ENCODE assay signal across 11 mouse cellular contexts in the genomic region with DNA sequence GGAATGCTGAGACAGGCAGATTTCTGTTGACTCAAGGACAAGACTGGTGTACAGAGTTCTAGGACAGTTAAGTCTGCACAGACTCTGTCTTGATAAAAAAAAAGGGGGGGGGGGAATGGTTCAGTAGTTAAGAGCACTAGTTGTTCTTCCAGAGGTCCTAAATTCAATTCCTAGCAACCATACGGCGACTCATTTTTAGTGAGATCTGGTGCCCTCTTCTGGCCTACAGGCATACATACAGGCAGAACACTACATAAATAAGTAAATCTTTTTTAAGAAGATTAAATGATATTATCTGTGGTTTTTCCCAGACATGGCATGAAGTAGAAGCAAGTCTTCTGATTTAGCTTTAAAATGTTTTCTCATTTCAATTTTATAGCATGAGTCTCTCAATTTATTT. TPM values are rescaled to one million over a fixed set of nuclear protein-coding genes. Genes with fewer than 3 reads are reported as not detected.
DNase-seq lines count a peak whose midpoint lies in the region; ATAC-seq and TF ChIP-seq lines count a peak whose summit lies in the region.
"Had no signal": no experiment of that assay in that cellular context is flagged by ENCODE, and none has a peak within 500 bp of the region (broad histone marks: within the 10 kb centered on the region; RNA-seq: fewer than 3 reads in every experiment).

No protein-coding gene starts in this region.

- H3K36me3 ChIP-seq in lung, postnatal 0 days (ENCODE audit: insufficient read depth, low read length), result no peaks in the 10 kb centered on the region
- H3K36me3 ChIP-seq: hindbrain, embryonic 15.5 days; limb, embryonic 13.5 days; stomach, embryonic 15.5 days had no signal

- no peak overlapping the region for H3K4me3 ChIP-seq in gastrocnemius, adult 2 months
- H3K4me3 ChIP-seq in lung, postnatal 0 days (ENCODE audit: low read depth, low read length), result no peak overlapping the region
- H3K4me3 ChIP-seq: hindbrain, embryonic 15.5 days; limb, embryonic 13.5 days; stomach, embryonic 15.5 days had no signal

- TF ChIP-seq CTCF in gastrocnemius, adult 2 months (IDR thresholded peaks at IDR 0.05), result peak; percentile 65
- TF ChIP-seq CTCF in lung, postnatal 0 days (IDR thresholded peaks at IDR 0.05), result peak; percentile 59

- peak; percentile 30; the same call in 1 of the 2 replicates for ATAC-seq in lung, postnatal 0 days
- peak; percentile 72 for ATAC-seq in activated CD4-positive, CD25-positive, alpha-beta regulatory T cell, adult 4 months

- no peaks in the 10 kb centered on the region for H3K9me3 ChIP-seq in lung, postnatal 0 days (ENCODE audit: low read length)
- H3K9me3 ChIP-seq: hindbrain, embryonic 15.5 days; limb, embryonic 13.5 days; stomach, embryonic 15.5 days had no signal

- H3K9ac ChIP-seq in lung, postnatal 0 days (replicated peaks; ENCODE audit: low read depth), result no peak overlapping the region
- H3K9ac ChIP-seq: hindbrain, embryonic 15.5 days; limb, embryonic 13.5 days; stomach, embryonic 15.5 days had no signal

- no peaks in the 10 kb centered on the region; the same call in 1 of the 2 replicates for H3K27me3 ChIP-seq in lung, postnatal 0 days (replicated peaks; ENCODE audit: insufficient read depth, low read length)
- H3K27me3 ChIP-seq: stomach, embryonic 15.5 days had no signal

- no peak for DNase-seq in gastrocnemius, adult 2 months
- no peak for DNase-seq in gastrocnemius, postnatal 4 days (ENCODE audit: low spot score in 2 of 2)
- DNase-seq in lung, postnatal 0 days (ENCODE audit: low spot score), result peak; percentile 25
- no peak for DNase-seq in lung, postnatal 4 days
- DNase-seq in mesoderm, embryonic 11.5 days (ENCODE audit: low read depth, low spot score), result peak; percentile 34
- DNase-seq in left cerebral cortex, postnatal 25 days (ENCODE audit: low spot score in 2 of 2), result no peak
- DNase-seq in adrenal gland, adult (ENCODE audit: inconsistent age in 2 of 2, low spot score in 1 of 2), result no peak

- WGBS in lung, postnatal 0 days, result 33% methylated on average over 2 of the region's 2 CpGs

- H3K27ac ChIP-seq in gastrocnemius, adult 2 months, result no peak overlapping the region
- H3K27ac ChIP-seq in lung, postnatal 0 days (ENCODE audit: low read length), result no peak overlapping the region
- H3K27ac ChIP-seq: hindbrain, embryonic 15.5 days; limb, embryonic 13.5 days; stomach, embryonic 15.5 days had no signal

- intact Hi-C loops in gastrocnemius, adult 2 months (cut with DNase I), result no loop called here
- intact Hi-C loops in left cerebral cortex, postnatal 25 days (cut with DNase I), result loop anchor here (5.0 kb wide), 1 partner anchor 99 kb away; no protein-coding TSS in a partner anchor

- H3K4me2 ChIP-seq in lung, postnatal 0 days (replicated peaks; ENCODE audit: low read depth, low read length), result no peak overlapping the region
- H3K4me2 ChIP-seq: hindbrain, embryonic 15.5 days; limb, embryonic 13.5 days; stomach, embryonic 15.5 days had no signal

- no peaks in the 10 kb centered on the region for H3K4me1 ChIP-seq in lung, postnatal 0 days (ENCODE audit: insufficient read depth, low read depth, low read length)
- H3K4me1 ChIP-seq: hindbrain, embryonic 15.5 days; limb, embryonic 13.5 days; stomach, embryonic 15.5 days had no signal

- TF ChIP-seq EP300 in lung, postnatal 0 days (IDR thresholded peaks at IDR 0.05), result no peak

RNA-seq across cellular contexts. Expression of gene Chic1, which starts 15.4 kb away (rescaled TPM):
- under 1 TPM; 0.25 to 0.26 TPM for total RNA-seq in gastrocnemius, adult 2 months (2021)
- total RNA-seq in gastrocnemius, postnatal 4 days (2021), result 1 to 10 TPM; 1.2 to 1.3 TPM
- polyA plus RNA-seq in lung, postnatal 0 days (2015; fragmentation: Nextera tagmentation; extraction: Ambion mirVana), result 0.66 and 1.0 TPM in 2 replicates
- 1 to 10 TPM; 2.4 to 3.4 TPM for polyA plus RNA-seq in activated CD4-positive, CD25-positive, alpha-beta regulatory T cell, adult 4 months (2017; shearing (Covaris generic))
- 10 to 100 TPM; 18.6 to 19.0 TPM for total RNA-seq in left cerebral cortex, postnatal 25 days (2021)

RNA-seq across cellular contexts. Expression of gene Tsx, which starts 42.6 kb away (rescaled TPM):
- not detected for total RNA-seq in gastrocnemius, adult 2 months (2021)
- total RNA-seq in gastrocnemius, postnatal 4 days (2021), result under 1 TPM in 1 of 2 experiments, not detected in 1; 0.47 TPM
- 0.35 and 0.39 TPM in 2 replicates for polyA plus RNA-seq in lung, postnatal 0 days (2015; fragmentation: Nextera tagmentation; extraction: Ambion mirVana)
- polyA plus RNA-seq in activated CD4-positive, CD25-positive, alpha-beta regulatory T cell, adult 4 months (2017; shearing (Covaris generic)), result under 1 TPM in 1 of 2 experiments, not detected in 1; 0.42 TPM
- not detected for total RNA-seq in left cerebral cortex, postnatal 25 days (2021)

RNA-seq across cellular contexts. Expression of gene Gm26992, which starts 50.2 kb away (rescaled TPM):
- total RNA-seq in gastrocnemius, adult 2 months (2021), result not detected
- not detected for total RNA-seq in gastrocnemius, postnatal 4 days (2021)
- not detected in 2 replicates for polyA plus RNA-seq in lung, postnatal 0 days (2015; fragmentation: Nextera tagmentation; extraction: Ambion mirVana)
- not detected for polyA plus RNA-seq in activated CD4-positive, CD25-positive, alpha-beta regulatory T cell, adult 4 months (2017; shearing (Covaris generic))
- total RNA-seq in left cerebral cortex, postnatal 25 days (2021), result not detected
- polyA plus RNA-seq: hindbrain, embryonic 15.5 days; limb, embryonic 13.5 days; stomach, embryonic 15.5 days had no signal

RNA-seq across cellular contexts. Expression of gene Cdx4, which starts 50.4 kb away (rescaled TPM):
- not detected for total RNA-seq in gastrocnemius, adult 2 months (2021)
- total RNA-seq in gastrocnemius, postnatal 4 days (2021), result not detected
- polyA plus RNA-seq in lung, postnatal 0 days (2015; fragmentation: Nextera tagmentation; extraction: Ambion mirVana), result not detected in 2 replicates
- not detected for polyA plus RNA-seq in activated CD4-positive, CD25-positive, alpha-beta regulatory T cell, adult 4 months (2017; shearing (Covaris generic))
- not detected for total RNA-seq in left cerebral cortex, postnatal 25 days (2021)
- polyA plus RNA-seq: hindbrain, embryonic 15.5 days; limb, embryonic 13.5 days; stomach, embryonic 15.5 days had no signal

Comparison
In these comparisons a context has a peak if more than half of its experiments do, and no peak if none do; other contexts are left out.
1. DNase-seq: peak in lung, postnatal 0 days (single experiment) and mesoderm, embryonic 11.5 days (single experiment); none in gastrocnemius, adult 2 months (single experiment), gastrocnemius, postnatal 4 days (0 of 2), lung, postnatal 4 days (0 of 2), left cerebral cortex, postnatal 25 days (0 of 2) and adrenal gland, adult (0 of 2).
2. RNA of gene Chic1, which starts 15.4 kb away (total RNA-seq): 18.6 to 19.0 TPM in left cerebral cortex, postnatal 25 days; 1.2 to 1.3 TPM in gastrocnemius, postnatal 4 days and 0.25 to 0.26 TPM in gastrocnemius, adult 2 months; every median in the first group is over 4 times any median in the second.